Comparison of ENCODE assay signal across 18 mouse cellular contexts in the genomic region with DNA sequence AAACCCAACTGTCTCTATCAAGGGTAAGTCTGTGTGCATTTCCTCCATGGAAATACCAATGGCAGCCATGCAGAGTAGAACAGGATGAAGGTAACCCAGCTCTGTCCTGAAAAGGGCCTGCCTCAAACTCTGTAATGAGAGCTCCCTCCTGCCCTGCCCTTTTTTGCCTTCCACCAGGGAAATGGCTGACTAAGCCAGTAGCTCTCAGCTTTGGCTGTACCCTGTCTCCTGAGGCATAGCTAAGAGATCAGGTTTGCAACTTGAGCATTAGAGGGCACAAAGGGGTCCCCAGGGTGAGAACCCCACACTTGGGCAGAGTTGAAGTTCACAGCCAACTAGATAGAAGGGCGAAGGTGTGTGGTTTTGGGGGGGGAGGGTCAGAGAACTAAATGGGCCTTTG.
"Had no signal": no experiment of that assay in that cellular context is flagged by ENCODE, and none has a peak within 500 bp of the region (broad histone marks: within the 10 kb centered on the region; RNA-seq: fewer than 3 reads in every experiment).

No protein-coding gene starts in this region.

- H3K27me3 ChIP-seq: kidney, embryonic 15.5 days; midbrain, embryonic 12.5 days; midbrain, embryonic 15.5 days; neural tube, embryonic 13.5 days had no signal

- DNase-seq: kidney, postnatal 10 days; kidney, postnatal 36 days; layer of hippocampus, postnatal 36 days; liver, postnatal 0 days; lung, embryonic 14.5 days; retina, postnatal 1 day; right cerebral cortex, postnatal 25 days; thymus, adult 18-20 months; thymus, postnatal 36 days had no signal

- H3K4me1 ChIP-seq: midbrain, embryonic 12.5 days; midbrain, embryonic 15.5 days; neural tube, embryonic 13.5 days had no signal

- H3K36me3 ChIP-seq: kidney, embryonic 15.5 days; midbrain, embryonic 12.5 days; midbrain, embryonic 15.5 days; neural tube, embryonic 13.5 days had no signal

- ATAC-seq: lung, postnatal 0 days; midbrain, embryonic 15.5 days had no signal

- H3K9me3 ChIP-seq: kidney, embryonic 15.5 days; midbrain, embryonic 12.5 days; midbrain, embryonic 15.5 days; neural tube, embryonic 13.5 days had no signal

- H3K4me2 ChIP-seq: kidney, embryonic 15.5 days; liver, embryonic 11.5 days; lung, embryonic 14.5 days; midbrain, embryonic 12.5 days; midbrain, embryonic 15.5 days; neural tube, embryonic 13.5 days had no signal

- H3K4me3 ChIP-seq: kidney, embryonic 15.5 days; left cerebral cortex, adult 2 months; midbrain, embryonic 12.5 days; midbrain, embryonic 15.5 days; neural tube, embryonic 13.5 days had no signal

- H3K27ac ChIP-seq: kidney, embryonic 15.5 days; left cerebral cortex, adult 2 months; liver, embryonic 14.5 days; macrophage; midbrain, embryonic 12.5 days; midbrain, embryonic 15.5 days; neural tube, embryonic 13.5 days had no signal

- H3K9ac ChIP-seq: kidney, embryonic 15.5 days; liver, embryonic 14.5 days; liver, postnatal 0 days; lung, embryonic 14.5 days; midbrain, embryonic 12.5 days; midbrain, embryonic 15.5 days; neural tube, embryonic 13.5 days had no signal
